Mouse (Mus musculus) limb, embryonic 15.5 days (tissue): ENCODE measurements at regions not wholly inside any gene's neighbourhood (a gene's known extent, or its start where the extent isn't known, plus 50 kb on each side); places are given as distances from the start of the nearest gene placed in this dataset.

Source experiments
- ATAC-seq: fragments of 200-750 bp; cut with Nextera tagmentation; 2 replicates; pipeline ENCODE4 v1.8.0; 2017; ENCODE audit warnings: low read depth, moderate TSS enrichment; ENCODE audit not compliant: insufficient number of reproducible peaks, low FRiP score, low TSS enrichment
- H3K27ac ChIP-seq: fragments of 300-500 bp; sonication (generic); 2 replicates; pipeline ENCODE4 v1.5.1; 2015; ENCODE audit warnings: moderate library complexity, mild to moderate bottlenecking, inconsistent platforms
- H3K27me3 ChIP-seq: fragments of 300-500 bp; sonication (generic); 2 replicates; pipeline ENCODE4 v1.6.1; 2015; ENCODE audit warnings: inconsistent platforms
- H3K36me3 ChIP-seq: fragments of 300-500 bp; sonication (generic); 2 replicates; pipeline ENCODE4 v1.6.1; 2015; ENCODE audit warnings: inconsistent platforms
- H3K4me1 ChIP-seq: fragments of 300-500 bp; sonication (generic); 2 replicates; pipeline ENCODE4 v1.6.1; 2015; ENCODE audit warnings: inconsistent platforms
- H3K4me2 ChIP-seq: fragments of 300-500 bp; sonication (generic); 2 replicates; pipeline ENCODE4 v1.6.1; 2015; ENCODE audit warnings: mild to moderate bottlenecking, inconsistent platforms
- H3K4me3 ChIP-seq: fragments of 300-500 bp; sonication (generic); 2 replicates; pipeline ENCODE4 v1.5.1; 2015; ENCODE audit warnings: mild to moderate bottlenecking, inconsistent platforms
- H3K9ac ChIP-seq: fragments of 300-500 bp; sonication (generic); 2 replicates; pipeline ENCODE4 v1.6.1; 2015; ENCODE audit warnings: inconsistent platforms
- H3K9me3 ChIP-seq: fragments of 300-500 bp; sonication (generic); 2 replicates; pipeline ENCODE4 v1.6.1; 2016; ENCODE audit warnings: inconsistent platforms
- WGBS: fragments of 180-500 bp; shearing (Covaris S2); methylation state at CpG from one replicate; pipeline ENCODE4 v1.1.7; 2015; 5-methylcytosine and 5-hydroxymethylcytosine counted together

GRCm38 (mm10) chr9:100366816-100367215 lies 119.8 kb downstream of the Il20rb start:
- Histone ChIP-seq H3K27ac (no peak overlapping the region), H3K9me3 (no peaks in the 10 kb centered on the region), H3K4me1 (no peaks in the 10 kb centered on the region), H3K27me3 (no peaks in the 10 kb centered on the region), H3K4me3 (no peak overlapping the region), H3K4me2 (no peak overlapping the region), H3K9ac (no peak overlapping the region), H3K36me3 (no peaks in the 10 kb centered on the region)
- ATAC-seq: no peak
- 81% methylated on average over 6 of the region's 6 CpGs for WGBS

- Histone ChIP-seq H3K27ac (no peak overlapping the region), H3K4me1 (no peaks in the 10 kb centered on the region), H3K4me3 (no peak overlapping the region), H3K27me3 (no peaks in the 10 kb centered on the region), H3K9me3 (no peaks in the 10 kb centered on the region), H3K36me3 (no peaks in the 10 kb centered on the region), H3K9ac (no peak overlapping the region), H3K4me2 (no peak overlapping the region)
- no peak for ATAC-seq
- 68% methylated on average over 9 of the region's 9 CpGs for WGBS
These were observed 126.5 kb downstream of the Il20rb start for GRCm38 (mm10) chr9:100359934-100360716.

- no peak overlapping the region for H3K4me3 ChIP-seq
- no peak overlapping the region for H3K4me2 ChIP-seq
- no peak overlapping the region for H3K9ac ChIP-seq
- H3K9me3 ChIP-seq: no peaks in the 10 kb centered on the region
- no peak for ATAC-seq
- no peaks in the 10 kb centered on the region for H3K27me3 ChIP-seq
- H3K4me1 ChIP-seq: no peaks in the 10 kb centered on the region
- 43% methylated on average over 12 of the region's 12 CpGs for WGBS
- H3K36me3 ChIP-seq: no peaks in the 10 kb centered on the region
- no peak overlapping the region for H3K27ac ChIP-seq
These were observed 129.0 kb downstream of the Il20rb start for GRCm38 (mm10) chr9:100357553-100357952.

- no peak overlapping the region for H3K4me2 ChIP-seq
- H3K36me3 ChIP-seq: no peaks in the 10 kb centered on the region
- 72% methylated on average over 8 of the region's 8 CpGs for WGBS
- H3K4me3 ChIP-seq: no peak overlapping the region
- H3K9ac ChIP-seq: no peak overlapping the region
- H3K27me3 ChIP-seq: no peaks in the 10 kb centered on the region
- no peak for ATAC-seq
- H3K27ac ChIP-seq: no peak overlapping the region
- no peaks in the 10 kb centered on the region for H3K4me1 ChIP-seq
- H3K9me3 ChIP-seq: no peaks in the 10 kb centered on the region
These were observed 145.8 kb downstream of the Il20rb start for GRCm38 (mm10) chr9:100340796-100341195.

- 34% methylated on average over 5 of the region's 5 CpGs for WGBS
- no peak overlapping the region for H3K4me2 ChIP-seq
- no peak overlapping the region for H3K9ac ChIP-seq
- no peak for ATAC-seq
- no peak overlapping the region for H3K4me3 ChIP-seq
- H3K36me3 ChIP-seq: no peaks in the 10 kb centered on the region
- 0 out of 2 replicates have a peak, but pooled peaks cover 5% of the 10 kb centered on the region for H3K9me3 ChIP-seq
- H3K27me3 ChIP-seq: no peaks in the 10 kb centered on the region
- H3K4me1 ChIP-seq: no peaks in the 10 kb centered on the region
- no peak overlapping the region for H3K27ac ChIP-seq
These were observed 178.8 kb downstream of the Il20rb start for GRCm38 (mm10) chr9:100307765-100308164.

GRCm38 (mm10) chr9:100307364-100307763 lies 179.2 kb downstream of the Il20rb start:
- 0 out of 2 replicates have a peak, but pooled peaks cover 5% of the 10 kb centered on the region for H3K9me3 ChIP-seq
- H3K4me2 ChIP-seq: no peak overlapping the region
- no peak overlapping the region for H3K9ac ChIP-seq
- no peaks in the 10 kb centered on the region for H3K4me1 ChIP-seq
- no peak overlapping the region for H3K4me3 ChIP-seq
- no peak overlapping the region for H3K27ac ChIP-seq
- ATAC-seq: no peak
- H3K36me3 ChIP-seq: no peaks in the 10 kb centered on the region
- H3K27me3 ChIP-seq: no peaks in the 10 kb centered on the region
- WGBS: 70% methylated on average over 2 of the region's 2 CpGs

GRCm38 (mm10) chr9:100303762-100304161 lies 182.8 kb downstream of the Il20rb start:
- Histone ChIP-seq H3K36me3 (no peaks in the 10 kb centered on the region), H3K4me2 (no peak overlapping the region), H3K4me1 (no peaks in the 10 kb centered on the region), H3K9ac (no peak overlapping the region), H3K9me3 (no peaks in the 10 kb centered on the region), H3K4me3 (no peak overlapping the region), H3K27me3 (no peaks in the 10 kb centered on the region), H3K27ac (no peak overlapping the region)
- no peak for ATAC-seq
- 83% methylated on average over 6 of the region's 6 CpGs for WGBS

- Histone ChIP-seq H3K9ac (no peak overlapping the region), H3K4me3 (no peak overlapping the region), H3K9me3 (no peaks in the 10 kb centered on the region), H3K36me3 (no peaks in the 10 kb centered on the region), H3K27ac (no peak overlapping the region), H3K27me3 (no peaks in the 10 kb centered on the region), H3K4me1 (no peaks in the 10 kb centered on the region), H3K4me2 (no peak overlapping the region)
- 60% methylated on average over 12 of the region's 12 CpGs for WGBS
- ATAC-seq: no peak
These were observed 185.0 kb downstream of the Il20rb start for GRCm38 (mm10) chr9:100301613-100302012.

GRCm38 (mm10) chr9:100277361-100277760 lies 209.2 kb downstream of the Il20rb start:
- H3K27ac ChIP-seq: no peak overlapping the region
- H3K9me3 ChIP-seq: no peaks in the 10 kb centered on the region
- no peak for ATAC-seq
- H3K4me3 ChIP-seq: no peak overlapping the region
- no peaks in the 10 kb centered on the region; the same call in 1 of the 2 replicates for H3K27me3 ChIP-seq
- H3K36me3 ChIP-seq: no peaks in the 10 kb centered on the region
- H3K9ac ChIP-seq: no peak overlapping the region
- H3K4me1 ChIP-seq: 0 out of 2 replicates have a peak, but pooled peaks cover 5% of the 10 kb centered on the region
- WGBS: 71% methylated on average over 13 of the region's 13 CpGs
- no peak overlapping the region for H3K4me2 ChIP-seq

- ATAC-seq: no peak
- H3K9ac ChIP-seq: no peak overlapping the region
- no peaks in the 10 kb centered on the region for H3K9me3 ChIP-seq
- 39% methylated on average over 16 of the region's 16 CpGs for WGBS
- 0 out of 2 replicates have a peak, but pooled peaks cover 3% of the 10 kb centered on the region for H3K27me3 ChIP-seq
- H3K4me2 ChIP-seq: no peak overlapping the region
- no peaks in the 10 kb centered on the region for H3K36me3 ChIP-seq
- H3K27ac ChIP-seq: no peak overlapping the region
- no peaks in the 10 kb centered on the region for H3K4me1 ChIP-seq
- no peak overlapping the region for H3K4me3 ChIP-seq
These were observed 219.8 kb downstream of the Il20rb start for GRCm38 (mm10) chr9:100266528-100267387.

- Histone ChIP-seq H3K4me1 (no peaks in the 10 kb centered on the region), H3K9me3 (no peaks in the 10 kb centered on the region), H3K27me3 (no peaks in the 10 kb centered on the region), H3K9ac (no peak overlapping the region), H3K4me3 (no peak overlapping the region), H3K4me2 (no peak overlapping the region), H3K27ac (no peak overlapping the region), H3K36me3 (no peaks in the 10 kb centered on the region)
- 43% methylated on average over 10 of the region's 10 CpGs for WGBS
- ATAC-seq: no peak
These were observed 234.2 kb downstream of the Il20rb start for GRCm38 (mm10) chr9:100252409-100252808.
